Mouse (Mus musculus) E14TG2a.4 (cell line): ENCODE data around the gene Hnrnpa2b1.

ENCODE experiments used
- CTCF ChIP-seq: conservative IDR thresholded peaks from 2 replicates; pipeline ENCODE4 v1.5.1; 2014; ENCODE audit warnings: low read length
- NANOG ChIP-seq: IDR thresholded peaks from 2 replicates; pipeline ENCODE4 v1.6.1; 2014; ENCODE audit warnings: borderline replicate concordance, low read length, mixed read lengths
- POU5F1 ChIP-seq: IDR thresholded peaks from 2 replicates; pipeline ENCODE4 v1.6.1; 2014; ENCODE audit warnings: low read length, borderline replicate concordance

DNA sequence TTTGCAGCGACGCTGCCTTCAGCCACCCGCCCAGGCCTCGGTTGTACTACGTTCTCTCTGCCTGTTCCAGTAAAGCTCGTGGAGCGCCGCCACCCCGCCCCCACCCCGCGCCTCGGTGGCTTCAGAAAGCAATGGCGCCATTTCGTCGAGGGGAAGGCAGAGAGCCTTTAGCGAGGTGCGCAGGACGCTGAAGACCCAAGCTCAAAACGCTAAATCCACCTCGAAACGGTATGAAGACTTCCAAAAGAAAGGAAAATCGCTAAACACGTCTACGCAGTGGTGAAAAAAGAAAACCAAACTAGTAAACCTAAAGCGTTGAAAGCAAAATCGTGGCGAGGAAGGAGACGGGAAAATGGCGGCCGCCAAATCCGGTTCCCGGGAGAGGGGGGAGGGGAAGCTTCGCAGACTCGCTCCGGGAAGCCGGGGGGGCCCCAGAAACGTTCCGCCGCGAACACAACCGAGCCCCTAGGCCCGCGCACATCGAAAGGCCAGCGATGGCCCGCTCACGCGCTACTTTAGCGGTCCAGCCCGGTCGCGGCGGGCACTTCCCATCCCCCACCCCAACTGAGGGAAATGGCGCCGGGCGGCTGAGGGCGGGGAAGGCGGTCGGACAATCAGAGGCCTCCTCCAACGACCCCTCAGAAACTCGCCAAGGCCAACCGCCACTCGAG is 668 bp downstream of the Hnrnpa2b1 start:
- TF ChIP-seq NANOG (no peak), CTCF (no peak), POU5F1 (no peak)
